Mouse (Mus musculus): Measurements from ENCODE around the gene Mamstr.

GRCm38 (mm10) chr7:45597013-45597412 is 42.8 kb upstream of the Mamstr start:
- TF ChIP-seq CTCF (IDR thresholded peaks at IDR 0.05; ENCODE audit: low read depth): no peak
- no peak for TF ChIP-seq EP300 (IDR thresholded peaks at IDR 0.05; ENCODE audit: low read depth)

All from heart, postnatal 0 days (tissue).